Comparison of ENCODE assay signal across 29 mouse cellular contexts in the genomic region with DNA sequence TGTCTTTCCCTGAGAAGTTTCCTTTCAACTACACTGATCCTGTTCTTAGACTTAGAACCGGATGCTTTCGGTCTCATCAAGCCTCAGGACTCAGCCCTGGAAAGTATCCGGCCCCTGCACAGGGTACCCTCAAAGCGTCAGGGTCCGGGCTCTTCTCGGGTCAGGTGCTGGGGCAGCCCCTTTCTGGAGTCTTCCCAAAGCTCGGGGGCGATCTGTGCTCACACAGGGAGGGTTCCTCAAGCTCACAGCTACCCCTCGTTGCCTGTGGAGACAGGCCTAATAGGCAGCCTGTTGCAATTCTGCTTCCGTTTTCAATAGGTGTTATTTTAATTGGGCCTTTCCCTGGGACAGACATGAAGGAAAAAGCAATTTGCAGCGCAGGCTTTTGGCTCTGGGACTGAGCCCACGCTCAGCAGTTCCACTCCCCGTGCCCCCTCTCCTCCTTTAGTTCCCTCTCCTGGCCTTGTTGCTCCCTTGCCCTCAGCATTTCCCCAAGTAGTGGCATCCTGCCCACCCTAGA. TPM values are rescaled to one million over a fixed set of nuclear protein-coding genes. Genes with fewer than 3 reads are reported as not detected.
A peak's percentile ranks its signal among the peaks of the same experiment; 100 is the strongest.
DNase-seq lines count a peak whose midpoint lies in the region; ATAC-seq and TF ChIP-seq lines count a peak whose summit lies in the region.
"Had no signal": no experiment of that assay in that cellular context is flagged by ENCODE, and none has a peak within 500 bp of the region (broad histone marks: within the 10 kb centered on the region; RNA-seq: fewer than 3 reads in every experiment).

No protein-coding gene starts in this region.

- no peaks in the 10 kb centered on the region for H3K27me3 ChIP-seq in hindbrain, postnatal 0 days (ENCODE audit: insufficient read depth, low read length)
- H3K27me3 ChIP-seq in hindbrain, embryonic 14.5 days (ENCODE audit: control insufficient read depth, insufficient read depth, low read length), result no peaks in the 10 kb centered on the region
- no peaks in the 10 kb centered on the region for H3K27me3 ChIP-seq in forebrain, postnatal 0 days (ENCODE audit: insufficient read depth, low read length)
- H3K27me3 ChIP-seq: lung, embryonic 15.5 days had no signal

- H3K36me3 ChIP-seq in hindbrain, postnatal 0 days (ENCODE audit: insufficient read depth, low read length), result no peaks in the 10 kb centered on the region
- no peaks in the 10 kb centered on the region for H3K36me3 ChIP-seq in hindbrain, embryonic 14.5 days (replicated peaks; ENCODE audit: control insufficient read depth, insufficient read depth)
- no peaks in the 10 kb centered on the region for H3K36me3 ChIP-seq in forebrain, postnatal 0 days (ENCODE audit: insufficient read depth)
- H3K36me3 ChIP-seq: heart, embryonic 15.5 days; kidney, embryonic 15.5 days; limb, embryonic 10.5 days; liver, embryonic 15.5 days; lung, embryonic 15.5 days; neural tube, embryonic 12.5 days had no signal

- H3K27ac ChIP-seq in hindbrain, postnatal 0 days, result 0 out of 2 replicates have a peak overlapping the region, but pooled peaks have one; percentile 1
- H3K27ac ChIP-seq in hindbrain, embryonic 14.5 days, result no peak overlapping the region
- peak overlapping the region; percentile 75; the same call in 1 of the 2 replicates for H3K27ac ChIP-seq in forebrain, postnatal 0 days (ENCODE audit: low read depth, low read length)
- H3K27ac ChIP-seq in olfactory bulb, adult 2 months (ENCODE audit: insufficient read depth, low read depth, low read length), result peak overlapping the region; percentile 99
- H3K27ac ChIP-seq: gastrocnemius, adult 2 months; heart, embryonic 15.5 days; kidney, embryonic 15.5 days; limb, embryonic 10.5 days; liver, embryonic 15.5 days; lung, embryonic 15.5 days; neural tube, embryonic 12.5 days had no signal

- H3K4me2 ChIP-seq in hindbrain, postnatal 0 days (ENCODE audit: low read depth, low read length), result no peak overlapping the region
- H3K4me2 ChIP-seq in hindbrain, embryonic 14.5 days (replicated peaks), result no peak overlapping the region
- peak overlapping the region; percentile 30; the same call in 1 of the 2 replicates for H3K4me2 ChIP-seq in forebrain, postnatal 0 days (ENCODE audit: low read depth)
- H3K4me2 ChIP-seq: heart, embryonic 15.5 days; kidney, embryonic 15.5 days; liver, embryonic 15.5 days; lung, embryonic 15.5 days had no signal

- peaks cover 20% of the 10 kb centered on the region for H3K4me1 ChIP-seq in hindbrain, postnatal 0 days (ENCODE audit: insufficient read depth, low read length)
- H3K4me1 ChIP-seq in hindbrain, embryonic 14.5 days (replicated peaks; ENCODE audit: control insufficient read depth, insufficient read depth, low read length), result peaks cover 19% of the 10 kb centered on the region
- peaks cover 32% of the 10 kb centered on the region for H3K4me1 ChIP-seq in forebrain, postnatal 0 days (ENCODE audit: insufficient read depth)
- peaks cover 42% of the 10 kb centered on the region for H3K4me1 ChIP-seq in olfactory bulb, adult 2 months (ENCODE audit: control insufficient read depth, insufficient read depth, low read length)
- H3K4me1 ChIP-seq: liver, embryonic 15.5 days; lung, embryonic 15.5 days had no signal

- ATAC-seq in hindbrain, postnatal 0 days, result peak; percentile 39; the same call in 1 of the 2 replicates
- ATAC-seq in hindbrain, embryonic 14.5 days (ENCODE audit: low FRiP score), result no peak
- ATAC-seq in forebrain, postnatal 0 days, result peak; percentile 13

- no peak for TF ChIP-seq POLR2A in olfactory bulb, adult 2 months (IDR thresholded peaks at IDR 0.05; ENCODE audit: insufficient read depth, low read depth, low read length)

- H3K9me3 ChIP-seq in hindbrain, postnatal 0 days (ENCODE audit: low read length), result no peaks in the 10 kb centered on the region
- no peaks in the 10 kb centered on the region for H3K9me3 ChIP-seq in hindbrain, embryonic 14.5 days (ENCODE audit: control insufficient read depth, low read length)
- no peaks in the 10 kb centered on the region for H3K9me3 ChIP-seq in forebrain, postnatal 0 days (ENCODE audit: low read length)
- H3K9me3 ChIP-seq: heart, embryonic 15.5 days; kidney, embryonic 15.5 days; limb, embryonic 10.5 days; liver, embryonic 15.5 days; lung, embryonic 15.5 days; neural tube, embryonic 12.5 days had no signal

- peak; percentile 24 to 38 for DNase-seq in cerebellum, postnatal 10 days
- DNase-seq in cerebellum, postnatal 36 days, result no peak
- DNase-seq in hindbrain, postnatal 0 days (ENCODE audit: low spot score), result no peak
- no peak for DNase-seq in hindbrain, embryonic 14.5 days (ENCODE audit: low spot score)
- peak; percentile 50 for DNase-seq in forebrain, postnatal 0 days
- DNase-seq in urinary bladder, adult 18-20 months (ENCODE audit: low spot score in 2 of 2), result no peak
- no peak for DNase-seq in cerebellum, postnatal 25 days
- DNase-seq: adrenal gland, postnatal 10 days; gastrocnemius, adult 2 months; heart, postnatal 36 days; kidney, adult 11 months; kidney, postnatal 4 days; liver; lung, postnatal 4 days; thymus, adult 18-20 months; thymus, postnatal 4 days had no signal

- WGBS in hindbrain, postnatal 0 days, result 31% methylated on average over 13 of the region's 13 CpGs
- WGBS in hindbrain, embryonic 14.5 days, result 49% methylated on average over 13 of the region's 13 CpGs
- 16% methylated on average over 13 of the region's 13 CpGs for WGBS in forebrain, postnatal 0 days
- WGBS in olfactory bulb, adult 2 months, result 13% methylated on average over 13 of the region's 13 CpGs

- no peak overlapping the region for H3K9ac ChIP-seq in hindbrain, postnatal 0 days (replicated peaks; ENCODE audit: low read length)
- H3K9ac ChIP-seq in hindbrain, embryonic 14.5 days, result no peak overlapping the region
- H3K9ac ChIP-seq in forebrain, postnatal 0 days, result no peak overlapping the region
- H3K9ac ChIP-seq: heart, embryonic 15.5 days; kidney, embryonic 15.5 days; liver, embryonic 15.5 days; lung, embryonic 15.5 days; neural tube, embryonic 12.5 days had no signal

- H3K4me3 ChIP-seq in hindbrain, postnatal 0 days (ENCODE audit: low read length), result no peak overlapping the region
- H3K4me3 ChIP-seq in hindbrain, embryonic 14.5 days (replicated peaks; ENCODE audit: low read length), result no peak overlapping the region
- no peak overlapping the region for H3K4me3 ChIP-seq in forebrain, postnatal 0 days (ENCODE audit: low read depth, low read length)
- H3K4me3 ChIP-seq in olfactory bulb, adult 2 months (ENCODE audit: insufficient read depth, low read depth, low read length), result no peak overlapping the region
- H3K4me3 ChIP-seq: gastrocnemius, adult 2 months; heart, embryonic 15.5 days; kidney, embryonic 15.5 days; limb, embryonic 10.5 days; liver, embryonic 15.5 days; lung, embryonic 15.5 days; neural tube, embryonic 12.5 days had no signal

- TF ChIP-seq CTCF in hindbrain, postnatal 0 days (IDR thresholded peaks at IDR 0.05; ENCODE audit: low read depth), result no peak
- no peak for TF ChIP-seq CTCF in forebrain, postnatal 0 days (IDR thresholded peaks at IDR 0.05; ENCODE audit: low read depth)
- TF ChIP-seq CTCF in olfactory bulb, adult 2 months (IDR thresholded peaks at IDR 0.05; ENCODE audit: insufficient read depth, low read depth, low read length), result no peak

RNA-seq across cellular contexts. Expression of a gene that starts 17.6 kb away (rescaled TPM):
- 10.5 and 13.6 TPM in 2 replicates for total RNA-seq in hindbrain, postnatal 0 days (2014; rRNA removed)
- polyA plus RNA-seq in hindbrain, postnatal 0 days (2015; fragmentation: Nextera tagmentation; extraction: Ambion mirVana), result 5.9 and 6.3 TPM in 2 replicates
- 0.35 TPM in 1 of 2 replicates, not detected in the other for polyA plus RNA-seq in hindbrain, embryonic 14.5 days (2014; fragmentation: Nextera tagmentation; extraction: Ambion mirVana)
- 44.8 and 56.6 TPM in 2 replicates for total RNA-seq in forebrain, postnatal 0 days (2014; rRNA removed)
- polyA plus RNA-seq in forebrain, postnatal 0 days (2015; fragmentation: Nextera tagmentation; extraction: Ambion mirVana), result 65.4 and 71.1 TPM in 2 replicates
- polyA plus RNA-seq in olfactory bulb, adult 2 months (2012; ENCODE audit: insufficient read depth, insufficient read length, low replicate concordance, missing spikeins), result not detected in 2 replicates
- total RNA-seq: common myeloid progenitor, adult 5-6 weeks; gastrocnemius, adult 2 months; heart, postnatal 36 days; megakaryocyte-erythroid progenitor cell, adult 5-6 weeks had no signal
- polyA plus RNA-seq: kidney, embryonic 15.5 days; liver, embryonic 15.5 days; lung, embryonic 15.5 days; neural tube, embryonic 12.5 days; stomach, embryonic 16.5 days had no signal

RNA-seq across cellular contexts. Expression of a gene that starts 28.3 kb away (rescaled TPM):
- not detected in 2 replicates for total RNA-seq in hindbrain, postnatal 0 days (2014; rRNA removed)
- polyA plus RNA-seq in hindbrain, postnatal 0 days (2015; fragmentation: Nextera tagmentation; extraction: Ambion mirVana), result not detected in 2 replicates
- polyA plus RNA-seq in hindbrain, embryonic 14.5 days (2014; fragmentation: Nextera tagmentation; extraction: Ambion mirVana), result not detected in 2 replicates
- not detected in 2 replicates for total RNA-seq in forebrain, postnatal 0 days (2014; rRNA removed)
- not detected in 2 replicates for polyA plus RNA-seq in forebrain, postnatal 0 days (2015; fragmentation: Nextera tagmentation; extraction: Ambion mirVana)
- polyA plus RNA-seq in olfactory bulb, adult 2 months (2012; ENCODE audit: insufficient read depth, insufficient read length, low replicate concordance, missing spikeins), result not detected in 2 replicates
- total RNA-seq: adrenal gland, postnatal 10 days; common myeloid progenitor, adult 5-6 weeks; gastrocnemius, adult 2 months; heart, postnatal 36 days; megakaryocyte-erythroid progenitor cell, adult 5-6 weeks had no signal
- polyA plus RNA-seq: cerebellum, adult 2 months; embryonic facial prominence, embryonic 11.5 days; heart, embryonic 15.5 days; kidney, embryonic 15.5 days; limb, embryonic 10.5 days; liver, embryonic 15.5 days; lung, embryonic 15.5 days; neural tube, embryonic 12.5 days; small intestine, adult 2 months; stomach, embryonic 16.5 days had no signal

RNA-seq across cellular contexts. Expression of a gene that starts 30.7 kb away (rescaled TPM):
- total RNA-seq in hindbrain, postnatal 0 days (2014; rRNA removed), result 101 and 102 TPM in 2 replicates
- 93.3 and 99.4 TPM in 2 replicates for polyA plus RNA-seq in hindbrain, postnatal 0 days (2015; fragmentation: Nextera tagmentation; extraction: Ambion mirVana)
- 93.0 and 97.6 TPM in 2 replicates for polyA plus RNA-seq in hindbrain, embryonic 14.5 days (2014; fragmentation: Nextera tagmentation; extraction: Ambion mirVana)
- 91.6 and 117 TPM in 2 replicates for total RNA-seq in forebrain, postnatal 0 days (2014; rRNA removed)
- polyA plus RNA-seq in forebrain, postnatal 0 days (2015; fragmentation: Nextera tagmentation; extraction: Ambion mirVana), result 102 and 103 TPM in 2 replicates
- polyA plus RNA-seq in olfactory bulb, adult 2 months (2012; ENCODE audit: insufficient read depth, insufficient read length, low replicate concordance, missing spikeins), result not detected in 2 replicates

RNA-seq across cellular contexts. Expression of a gene that starts 46.0 kb away (rescaled TPM):
- total RNA-seq in hindbrain, postnatal 0 days (2014; rRNA removed), result not detected in 2 replicates
- polyA plus RNA-seq in hindbrain, postnatal 0 days (2015; fragmentation: Nextera tagmentation; extraction: Ambion mirVana), result 0.03 TPM in 1 of 2 replicates, not detected in the other
- polyA plus RNA-seq in hindbrain, embryonic 14.5 days (2014; fragmentation: Nextera tagmentation; extraction: Ambion mirVana), result not detected in 2 replicates
- total RNA-seq in forebrain, postnatal 0 days (2014; rRNA removed), result not detected in 2 replicates
- not detected in 2 replicates for polyA plus RNA-seq in forebrain, postnatal 0 days (2015; fragmentation: Nextera tagmentation; extraction: Ambion mirVana)
- not detected in 2 replicates for polyA plus RNA-seq in olfactory bulb, adult 2 months (2012; ENCODE audit: insufficient read depth, insufficient read length, low replicate concordance, missing spikeins)
- total RNA-seq: adrenal gland, postnatal 10 days; common myeloid progenitor, adult 5-6 weeks; gastrocnemius, adult 2 months; heart, postnatal 36 days; megakaryocyte-erythroid progenitor cell, adult 5-6 weeks had no signal
- polyA plus RNA-seq: cerebellum, adult 2 months; embryonic facial prominence, embryonic 11.5 days; heart, embryonic 15.5 days; kidney, embryonic 15.5 days; limb, embryonic 10.5 days; liver, embryonic 15.5 days; lung, embryonic 15.5 days; neural tube, embryonic 12.5 days; small intestine, adult 2 months; stomach, embryonic 16.5 days had no signal

Comparison
In these comparisons a context has a peak if more than half of its experiments do, and no peak if none do; other contexts are left out.
1. DNase-seq: peak in cerebellum, postnatal 10 days (2 of 2) and forebrain, postnatal 0 days (single experiment); none in cerebellum, postnatal 36 days (0 of 2), hindbrain, postnatal 0 days (single experiment), hindbrain, embryonic 14.5 days (single experiment), urinary bladder, adult 18-20 months (0 of 2) and cerebellum, postnatal 25 days (0 of 2).